Mouse (Mus musculus) embryonic facial prominence, embryonic 12.5 days (tissue): Measurements from ENCODE around the gene Wdr20rt. TPM values are rescaled to one million over a fixed set of nuclear protein-coding genes. Genes with fewer than 3 reads are reported as not detected.

Experiments used
- ATAC-seq: fragments of 200-750 bp; cut with Nextera tagmentation; 2 replicates; pipeline ENCODE4 v1.8.0; 2017; ENCODE audit not compliant: insufficient number of reproducible peaks, insufficient read depth, low FRiP score, low TSS enrichment
- H3K27ac ChIP-seq: fragments of 300-500 bp; sonication (generic); 2 replicates; pipeline ENCODE4 v1.5.1; 2016; ENCODE audit warnings: mild to moderate bottlenecking
- H3K27me3 ChIP-seq: fragments of 300-500 bp; sonication (generic); 2 replicates; pipeline ENCODE4 v1.6.1; 2016; ENCODE audit warnings: mild to moderate bottlenecking, moderate library complexity
- H3K36me3 ChIP-seq: fragments of 300-500 bp; sonication (generic); 2 replicates; pipeline ENCODE4 v1.6.1; 2016; ENCODE audit warnings: mild to moderate bottlenecking
- H3K4me1 ChIP-seq: fragments of 300-500 bp; sonication (generic); 2 replicates; pipeline ENCODE4 v1.6.1; 2016
- H3K4me2 ChIP-seq: fragments of 300-500 bp; sonication (generic); replicated peaks from 2 replicates; pipeline ENCODE4 v1.6.1; 2016; ENCODE audit warnings: mild to moderate bottlenecking, moderate library complexity
- H3K4me3 ChIP-seq: fragments of 300-500 bp; sonication (generic); 2 replicates; pipeline ENCODE4 v1.5.1; 2016; ENCODE audit warnings: mild to moderate bottlenecking
- H3K9ac ChIP-seq: fragments of 300-500 bp; sonication (generic); 2 replicates; pipeline ENCODE4 v1.6.1; 2016; ENCODE audit warnings: mild to moderate bottlenecking, moderate library complexity
- H3K9me3 ChIP-seq: fragments of 300-500 bp; sonication (generic); 2 replicates; pipeline ENCODE4 v1.6.1; 2016; ENCODE audit warnings: mild to moderate bottlenecking, moderate library complexity
- WGBS: fragments of 180-500 bp; shearing (Covaris S2); methylation state at CpG from one replicate; pipeline ENCODE4 v1.1.7; 2016; 5-methylcytosine and 5-hydroxymethylcytosine counted together
- polyA plus RNA-seq: library from polyadenylated mRNA; unstranded; fragments of >200 nt; fragmentation: Nextera tagmentation; extraction: Ambion mirVana; gene quantifications from 2 replicates; pipeline ENCODE4 v1.2.1, GENCODE M21; 2016

The Wdr20rt gene
- polyA plus RNA-seq, 1 experiment from 2014 or later: not detected

- H3K36me3 ChIP-seq: no peaks in the 10 kb centered on the region
- no peak for ATAC-seq
- no peak overlapping the region for H3K9ac ChIP-seq
- H3K27ac ChIP-seq: no peak overlapping the region
- no peaks in the 10 kb centered on the region for H3K9me3 ChIP-seq
- no peaks in the 10 kb centered on the region for H3K27me3 ChIP-seq
- peak overlapping the region; percentile 25; the same call in 1 of the 2 replicates for H3K4me2 ChIP-seq
- 50% methylated on average over 19 of the region's 19 CpGs for WGBS
- no peaks in the 10 kb centered on the region for H3K4me1 ChIP-seq
- no peak overlapping the region for H3K4me3 ChIP-seq
These were observed 33.2 kb downstream of the Wdr20rt start for GRCm38 (mm10) chr12:65258212-65259138.

DNA sequence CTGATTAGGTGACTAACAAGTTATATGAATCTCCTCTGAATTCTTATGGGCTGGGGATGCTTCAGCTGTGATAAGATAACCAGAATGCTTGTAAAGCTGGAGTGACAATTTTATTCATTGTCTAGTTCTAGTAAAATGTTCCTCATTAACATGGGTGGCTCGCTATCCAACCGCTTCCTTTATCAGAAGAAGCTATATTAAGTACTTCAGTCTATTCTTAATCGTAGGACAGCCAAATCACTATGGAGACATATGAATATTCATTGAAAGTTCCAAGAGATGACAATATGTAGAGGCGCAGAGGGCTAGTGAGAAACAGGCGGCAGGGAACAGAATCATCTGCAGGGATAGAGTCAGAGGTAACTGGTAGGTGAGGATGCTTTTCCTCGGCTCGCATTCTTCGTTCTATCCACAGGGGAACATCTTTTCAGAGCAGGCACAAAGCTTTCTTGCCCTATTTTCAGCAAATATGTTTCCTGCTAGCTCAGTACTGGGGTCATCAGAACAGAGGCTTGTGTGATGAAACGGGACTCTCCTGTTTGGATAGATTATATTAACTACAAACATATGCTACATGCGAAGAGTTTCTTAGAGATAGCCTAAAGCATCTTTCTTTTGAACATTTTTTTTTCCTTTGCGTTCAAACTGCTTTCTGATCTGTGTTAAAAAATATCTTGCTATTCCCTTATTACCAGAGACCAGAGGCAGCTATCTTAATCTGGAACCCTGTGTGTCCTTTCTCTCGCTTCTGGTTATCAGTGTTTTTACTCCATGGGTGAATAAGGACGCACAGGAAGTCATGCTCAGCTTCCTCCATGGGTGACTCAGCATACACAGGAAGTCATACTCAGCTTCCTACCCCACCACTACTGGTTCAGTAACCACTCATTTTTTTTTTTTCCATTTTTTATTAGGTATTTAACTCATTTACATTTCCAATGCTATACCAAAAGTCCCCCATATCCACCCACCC, 34.1 kb downstream of the Wdr20rt start:
- no peaks in the 10 kb centered on the region for H3K4me1 ChIP-seq
- H3K4me3 ChIP-seq: no peak overlapping the region
- no peak overlapping the region for H3K9ac ChIP-seq
- H3K27ac ChIP-seq: no peak overlapping the region
- ATAC-seq: no peak
- H3K36me3 ChIP-seq: no peaks in the 10 kb centered on the region
- WGBS: 60% methylated on average over 13 of the region's 13 CpGs
- H3K9me3 ChIP-seq: no peaks in the 10 kb centered on the region
- H3K4me2 ChIP-seq: no peak overlapping the region
- no peaks in the 10 kb centered on the region for H3K27me3 ChIP-seq

GRCm38 (mm10) chr12:65268311-65268984, 43.1 kb downstream of the Wdr20rt start:
- H3K4me2 ChIP-seq: no peak overlapping the region
- no peaks in the 10 kb centered on the region for H3K4me1 ChIP-seq
- H3K36me3 ChIP-seq: no peaks in the 10 kb centered on the region
- no peak overlapping the region for H3K4me3 ChIP-seq
- H3K9me3 ChIP-seq: no peaks in the 10 kb centered on the region
- H3K27ac ChIP-seq: no peak overlapping the region
- WGBS: 85% methylated on average over 5 of the region's 5 CpGs
- no peak for ATAC-seq
- no peak overlapping the region for H3K9ac ChIP-seq
- no peaks in the 10 kb centered on the region for H3K27me3 ChIP-seq

GRCm38 (mm10) chr12:65269406-65269805, 44.1 kb downstream of the Wdr20rt start:
- Histone ChIP-seq H3K4me2 (no peak overlapping the region), H3K9me3 (no peaks in the 10 kb centered on the region), H3K36me3 (no peaks in the 10 kb centered on the region), H3K27ac (no peak overlapping the region), H3K9ac (no peak overlapping the region), H3K4me3 (no peak overlapping the region), H3K27me3 (no peaks in the 10 kb centered on the region), H3K4me1 (no peaks in the 10 kb centered on the region)
- no peak for ATAC-seq
- 80% methylated on average over 5 of the region's 5 CpGs for WGBS

DNA sequence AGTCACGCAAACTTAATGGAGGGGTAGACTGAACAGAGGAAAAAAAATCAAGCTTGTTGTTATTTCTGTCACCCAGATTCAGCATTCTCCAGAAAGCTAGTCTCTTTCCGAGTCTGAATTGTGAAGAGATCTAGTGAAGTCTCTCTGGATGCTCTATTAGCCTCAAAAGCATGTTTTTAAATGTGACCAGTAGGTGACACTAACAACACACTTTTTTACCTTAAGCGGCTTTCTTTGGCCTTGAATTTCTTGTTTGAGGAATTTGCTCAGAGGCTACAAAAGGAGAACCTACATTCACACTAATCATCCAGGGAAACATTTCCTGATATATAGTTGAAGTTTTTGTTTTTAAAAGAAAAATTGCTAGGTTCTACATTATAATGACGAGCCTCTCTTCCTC, 48.5 kb downstream of the Wdr20rt start:
- Histone ChIP-seq H3K4me3 (no peak overlapping the region), H3K27me3 (no peaks in the 10 kb centered on the region), H3K27ac (no peak overlapping the region), H3K4me1 (no peaks in the 10 kb centered on the region), H3K4me2 (no peak overlapping the region), H3K9ac (no peak overlapping the region), H3K9me3 (no peaks in the 10 kb centered on the region), H3K36me3 (no peaks in the 10 kb centered on the region)
- ATAC-seq: no peak
- WGBS: 60% methylated on average over 4 of the region's 4 CpGs

Other genes starting within 250 kb of the Wdr20rt start
- 77.0 and 84.7 TPM in 2 replicates for gene Prpf39, start 189.2 kb upstream of the Wdr20rt start, polyA plus RNA-seq
- gene Fkbp3, start 151.5 kb upstream of the Wdr20rt start, polyA plus RNA-seq: 505 and 538 TPM in 2 replicates
- gene Fancm, start 149.9 kb upstream of the Wdr20rt start, polyA plus RNA-seq: 14.2 and 16.5 TPM in 2 replicates
- 72.3 and 74.0 TPM in 2 replicates for gene Mis18bp1, start 52.9 kb upstream of the Wdr20rt start, polyA plus RNA-seq